Mouse (Mus musculus) lung, adult 2 months (tissue): Measurements from ENCODE around the gene Tenm3. TPM values are rescaled to one million over a fixed set of nuclear protein-coding genes. Genes with fewer than 3 reads are reported as not detected.
A peak's percentile ranks its signal among the peaks of the same experiment; 100 is the strongest.

ENCODE experiments used
- DNase-seq: peaks from one replicate; pipeline ENCODE4 v3.0.0; 2022
- H3K4me1 ChIP-seq: fragments of 200-500 bp; 2 replicates; pipeline ENCODE4 v1.6.1; 2011; ENCODE audit warnings: low read length; ENCODE audit not compliant: control insufficient read depth, insufficient read depth
- H3K4me3 ChIP-seq: fragments of 200-500 bp; replicated peaks from 2 replicates; pipeline ENCODE3; 2011; ENCODE audit warnings: low read depth, mild to moderate bottlenecking, control low read depth, low read length; ENCODE audit errors: extremely low read depth
- CTCF ChIP-seq: fragments of 200-500 bp; IDR thresholded peaks from 2 replicates; pipeline ENCODE4 v1.5.1; 2011; ENCODE audit warnings: mild to moderate bottlenecking, low read length, control low read depth; ENCODE audit not compliant: insufficient read depth
- POLR2A ChIP-seq: fragments of 200-500 bp; IDR thresholded peaks from 2 replicates; pipeline ENCODE4 v1.6.1; 2011; ENCODE audit warnings: low read depth, mild to moderate bottlenecking, control low read depth, low read length, borderline replicate concordance; ENCODE audit errors: extremely low read depth
- WGBS: fragments of 180-500 bp; shearing (Covaris S2); methylation state at CpG from one replicate; pipeline ENCODE4 v1.1.7; 2018; 5-methylcytosine and 5-hydroxymethylcytosine counted together
- polyA plus RNA-seq: library from polyadenylated mRNA; depleted of rRNA; stranded (reverse); fragments of >200 nt; gene quantifications from 2 replicates; pipeline ENCODE4 v1.2.3, GENCODE M21; 2012

Tenm3 gene
- polyA plus RNA-seq, 1 experiment: 1.1 TPM

DNA sequence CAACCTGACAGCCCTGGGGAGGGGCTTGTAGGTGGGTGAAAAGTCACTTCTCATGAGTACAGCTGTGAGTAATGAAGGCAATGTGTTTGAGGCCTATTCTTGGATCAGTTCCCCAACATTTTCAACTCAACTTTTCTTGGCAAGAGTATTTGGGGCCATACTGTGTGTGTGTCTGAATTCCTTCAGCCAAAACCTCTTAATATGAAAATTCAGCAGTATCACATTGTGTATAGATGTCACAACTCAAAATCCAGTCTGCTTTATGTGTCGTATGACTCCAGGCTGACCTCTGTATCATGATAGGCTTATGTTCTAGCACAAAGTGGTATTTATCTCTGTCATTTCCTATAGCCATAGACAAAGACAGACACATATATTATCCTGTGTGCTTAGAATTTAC lies 270.8 kb downstream of the Tenm3 start:
- WGBS: 72% methylated on average over 1 of the region's 1 CpGs
- no peaks in the 10 kb centered on the region for H3K4me1 ChIP-seq
- H3K4me3 ChIP-seq: no peak overlapping the region
- no peak for DNase-seq
- TF ChIP-seq POLR2A (no peak), CTCF (no peak)

- DNase-seq: no peak
- TF ChIP-seq POLR2A: no peak
- no peak for TF ChIP-seq CTCF
- Histone ChIP-seq H3K4me3 (no peak overlapping the region), H3K4me1 (no peaks in the 10 kb centered on the region)
- 85% methylated on average over 2 of the region's 2 CpGs for WGBS
Measured at GRCm38 (mm10) chr8:48572345-48572744, 271.4 kb downstream of the Tenm3 start.

- WGBS: 35% methylated on average over 4 of the region's 4 CpGs
- H3K4me1 ChIP-seq: no peaks in the 10 kb centered on the region
- TF ChIP-seq POLR2A (no peak), CTCF (no peak)
- H3K4me3 ChIP-seq: no peak overlapping the region
- DNase-seq: no peak
Measured at GRCm38 (mm10) chr8:48568608-48569007, 275.1 kb downstream of the Tenm3 start.

GRCm38 (mm10) chr8:48567929-48568607 lies 275.7 kb downstream of the Tenm3 start:
- Histone ChIP-seq H3K4me1 (no peaks in the 10 kb centered on the region), H3K4me3 (no peak overlapping the region)
- TF ChIP-seq POLR2A: no peak
- TF ChIP-seq CTCF: no peak
- DNase-seq: no peak
- WGBS: 67% methylated on average over 10 of the region's 10 CpGs

GRCm38 (mm10) chr8:48560227-48560626 lies 283.5 kb downstream of the Tenm3 start:
- WGBS: 68% methylated on average over 9 of the region's 9 CpGs
- DNase-seq: no peak
- TF ChIP-seq POLR2A (no peak), CTCF (no peak)

GRCm38 (mm10) chr8:48555546-48556141 lies 288.1 kb downstream of the Tenm3 start:
- peak overlapping the region; percentile 2 for H3K4me3 ChIP-seq
- 1% methylated on average over 54 of the region's 55 CpGs for WGBS
- no peaks in the 10 kb centered on the region for H3K4me1 ChIP-seq
- TF ChIP-seq CTCF: no peak
- no peak for TF ChIP-seq POLR2A
- DNase-seq: peak; percentile 3

More at GRCm38 (mm10) chr8:48560227-48560626, 283.5 kb downstream of the Tenm3 start:
- Histone ChIP-seq H3K4me3 (no peak overlapping the region), H3K4me1 (no peaks in the 10 kb centered on the region)

GRCm38 (mm10) chr8:48554762-48555545 lies 288.8 kb downstream of the Tenm3 start:
- TF ChIP-seq CTCF (no peak), POLR2A (no peak)
- 1% methylated on average over 80 of the region's 86 CpGs for WGBS
- Histone ChIP-seq H3K4me3 (peak overlapping the region; percentile 2), H3K4me1 (no peaks in the 10 kb centered on the region)
- no peak for DNase-seq

DNA sequence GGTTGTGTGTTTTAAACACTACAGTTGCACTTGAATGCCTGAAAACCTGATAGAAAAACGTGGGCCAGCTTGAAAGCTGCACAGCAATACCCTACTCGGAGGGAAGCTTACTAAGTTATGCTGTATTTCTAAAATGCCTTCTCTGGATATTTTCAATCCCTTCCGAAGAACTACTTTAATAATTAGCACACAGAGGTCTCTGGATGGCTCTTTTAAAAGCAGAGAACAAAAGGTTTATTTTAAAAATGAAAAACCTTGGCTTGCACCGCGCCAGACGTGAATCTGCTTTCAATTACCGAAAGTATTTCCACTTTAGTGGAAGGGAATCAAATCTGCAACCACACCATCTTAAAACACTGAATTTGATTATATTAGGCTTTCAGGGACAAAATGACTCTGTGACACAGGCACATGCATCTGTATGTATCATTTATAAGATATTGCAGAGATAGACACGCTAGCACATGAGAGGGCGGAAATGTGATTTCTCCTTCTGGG lies 289.9 kb downstream of the Tenm3 start:
- H3K4me3 ChIP-seq: no peak overlapping the region
- TF ChIP-seq CTCF (no peak), POLR2A (no peak)
- H3K4me1 ChIP-seq: no peaks in the 10 kb centered on the region
- WGBS: 11% methylated on average over 9 of the region's 9 CpGs
- DNase-seq: no peak

- Histone ChIP-seq H3K4me3 (no peak overlapping the region), H3K4me1 (no peaks in the 10 kb centered on the region)
- DNase-seq: no peak
- 80% methylated on average over 2 of the region's 2 CpGs for WGBS
- TF ChIP-seq POLR2A (no peak), CTCF (no peak)
Measured at GRCm38 (mm10) chr8:48552306-48552705, 291.4 kb downstream of the Tenm3 start.

DNA sequence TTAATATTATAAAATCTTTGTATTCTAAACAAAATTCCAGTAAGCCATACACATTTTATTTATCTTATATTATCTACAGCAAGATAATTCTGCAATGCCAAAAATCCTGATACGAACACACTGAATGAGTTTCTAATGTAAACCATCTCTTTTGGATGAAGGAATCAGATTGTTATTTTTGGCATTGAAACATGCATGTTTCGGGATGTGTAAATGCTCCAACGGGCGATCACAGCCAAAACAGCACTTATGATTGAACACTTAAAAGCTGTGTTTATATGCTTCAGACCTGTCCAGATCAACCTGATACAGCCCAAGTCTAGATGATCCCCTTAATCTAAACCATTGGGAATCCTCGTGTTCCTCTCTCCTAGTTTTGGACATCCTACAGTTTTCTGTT lies 292.4 kb downstream of the Tenm3 start:
- Histone ChIP-seq H3K4me3 (no peak overlapping the region), H3K4me1 (no peaks in the 10 kb centered on the region)
- WGBS: 45% methylated on average over 5 of the region's 5 CpGs
- no peak for DNase-seq
- TF ChIP-seq CTCF (no peak), POLR2A (no peak)
